Mouse (Mus musculus) layer of hippocampus, postnatal 10 days (tissue): ENCODE measurements around the gene P2ry14. TPM values are rescaled to one million over a fixed set of nuclear protein-coding genes. Genes with fewer than 3 reads are reported as not detected.
"Not testable (repeated sequence)": the region's sequence is repeated elsewhere in the genome, so short reads cannot be mapped to it uniquely, and the experiment has no call there.

Experiments
- DNase-seq, 2 experiments: peaks; one replicate each; pipeline ENCODE4 v3.0.0; 2021; ENCODE audit warnings: low spot score in 2 of 2
- total RNA-seq, 2 experiments: library from RNA; stranded (reverse); gene quantifications; 2 replicates each; pipeline ENCODE4 v1.2.3; 2021

Gene P2ry14
- total RNA-seq, 2 experiments from 2014 or later, result 1.1 to 1.6 TPM

- DNase-seq, result no peak
These were observed 8.2 kb downstream of the P2ry14 start for GRCm38 (mm10) chr3:59145194-59145593.

- no peak for DNase-seq
These were observed 11.7 kb downstream of the P2ry14 start for GRCm38 (mm10) chr3:59141507-59142305.

GRCm38 (mm10) chr3:59140941-59141340, 12.5 kb downstream of the P2ry14 start:
- DNase-seq, result not testable (repeated sequence)

GRCm38 (mm10) chr3:59140115-59140514, 13.3 kb downstream of the P2ry14 start:
- DNase-seq, result no peak

DNA sequence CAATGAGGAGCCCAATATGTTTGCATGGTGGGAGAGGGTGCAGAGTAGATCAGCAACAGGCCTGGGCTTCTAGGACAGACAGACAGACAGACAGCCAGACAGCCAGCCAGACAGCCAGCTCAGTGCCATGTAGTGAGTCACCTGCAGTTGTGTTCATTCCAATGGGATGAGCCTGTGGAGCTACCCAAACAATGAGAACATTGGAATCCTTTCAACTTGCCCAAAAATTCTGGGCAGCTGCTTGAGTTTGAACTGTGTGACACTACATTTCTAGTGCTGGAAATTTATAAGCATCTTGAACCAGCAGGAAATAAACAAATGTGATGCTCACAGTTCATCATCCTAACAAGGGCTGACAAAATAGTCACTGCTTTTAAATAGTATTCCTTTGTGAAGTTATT, 13.8 kb downstream of the P2ry14 start:
- DNase-seq, result no peak

DNA sequence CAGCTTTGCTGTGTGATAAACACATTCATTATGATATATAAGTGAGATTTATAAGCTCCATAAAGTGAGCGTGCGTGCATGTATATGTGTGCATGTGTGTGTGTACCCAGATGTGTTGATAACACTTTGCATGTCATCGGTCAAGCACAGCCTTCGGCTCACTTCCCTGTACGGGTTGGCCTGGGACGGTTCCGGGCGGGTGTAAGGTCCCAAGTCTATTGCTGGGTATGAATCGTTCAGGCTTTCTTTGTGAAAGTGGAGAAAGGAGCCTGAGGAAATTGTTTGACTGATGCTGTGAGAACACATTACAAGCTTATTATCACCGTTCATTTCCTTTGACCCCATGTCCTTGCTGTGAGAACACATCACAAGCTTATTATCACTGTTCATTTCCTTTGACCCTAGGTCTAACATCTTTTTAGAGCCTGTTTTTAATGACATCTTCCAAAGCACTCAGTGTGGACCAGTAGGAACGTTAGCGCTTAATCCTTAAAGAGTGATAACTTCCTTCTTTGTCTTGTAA, 14.4 kb downstream of the P2ry14 start:
- DNase-seq, result no peak

DNA sequence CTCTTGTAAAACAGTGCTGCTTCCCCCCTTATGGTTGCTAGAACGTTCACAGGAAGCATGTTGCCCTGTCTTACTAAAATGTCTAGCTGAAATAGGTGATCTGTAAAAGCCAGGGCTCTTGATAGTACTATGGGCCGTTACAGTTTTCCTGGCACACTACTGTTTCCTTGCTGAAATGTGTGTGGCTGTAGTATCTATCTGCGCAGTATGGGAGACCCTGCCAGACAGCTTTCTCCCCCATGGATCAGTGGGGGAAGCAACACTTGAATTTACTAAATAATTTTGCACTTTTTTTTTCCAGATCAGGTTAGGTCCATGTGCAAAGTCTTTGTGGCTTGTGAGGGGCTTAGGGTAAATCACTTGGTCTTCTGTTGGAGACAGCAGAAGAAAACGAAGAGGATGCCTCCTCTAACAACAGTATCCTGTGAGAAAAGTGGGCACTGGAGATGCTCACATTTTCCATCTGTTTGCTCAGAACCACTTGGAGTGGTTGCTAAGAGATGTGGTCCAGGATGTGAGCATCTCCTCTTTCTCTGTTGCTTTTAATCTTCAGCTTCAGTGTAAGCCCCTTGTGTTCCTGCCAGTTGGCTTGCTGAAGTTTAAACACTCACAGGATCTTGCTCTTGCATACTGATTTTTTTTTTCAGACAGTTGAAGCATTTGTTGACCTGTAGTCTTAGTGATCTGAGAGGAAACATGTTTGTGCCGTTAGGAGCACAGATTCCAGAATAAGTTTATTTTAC, 17.3 kb downstream of the P2ry14 start:
- DNase-seq, result peak in 1 of 2 experiments; percentile 30

DNA sequence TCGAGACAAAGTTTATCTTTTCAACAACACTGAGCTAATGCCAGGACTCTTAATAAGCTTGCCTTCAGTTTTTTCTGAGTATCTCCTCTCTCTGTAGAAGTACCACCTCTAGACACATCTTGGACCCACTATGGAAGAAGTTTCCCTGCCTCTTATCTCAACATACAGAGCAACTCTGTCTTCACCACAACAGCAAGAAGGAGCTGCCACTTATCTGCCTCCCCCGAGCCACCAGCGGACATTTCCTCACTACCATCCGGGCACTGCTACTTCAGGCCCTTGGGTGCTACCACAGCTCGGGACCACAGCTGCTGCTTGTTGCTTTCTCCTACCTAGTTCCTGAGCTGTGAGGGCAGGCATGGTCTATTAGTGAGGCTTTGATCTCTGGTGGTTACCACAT, 20.2 kb downstream of the P2ry14 start:
- no peak for DNase-seq

- no peak for DNase-seq
These were observed 21.5 kb downstream of the P2ry14 start for GRCm38 (mm10) chr3:59131966-59132365.

DNA sequence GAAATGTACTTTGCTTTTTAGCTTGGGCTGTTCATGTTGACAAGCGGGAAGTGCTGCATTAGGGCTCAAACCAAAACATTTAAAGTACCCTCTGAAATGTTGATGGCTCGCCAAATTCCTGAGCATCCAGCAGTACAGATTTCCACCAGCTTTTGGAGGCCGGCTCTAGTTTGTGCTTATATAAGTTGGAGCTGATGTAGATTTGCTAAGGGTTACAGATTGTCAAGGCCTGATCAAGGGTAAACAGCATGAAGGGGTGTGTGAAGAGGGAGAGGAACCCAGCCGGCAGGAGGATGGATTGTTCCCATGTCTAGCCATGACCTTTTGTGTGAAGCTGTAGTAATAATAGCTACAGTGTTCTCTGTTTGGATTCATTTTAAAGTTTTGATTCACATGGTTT, 22.3 kb downstream of the P2ry14 start:
- DNase-seq, result no peak

DNA sequence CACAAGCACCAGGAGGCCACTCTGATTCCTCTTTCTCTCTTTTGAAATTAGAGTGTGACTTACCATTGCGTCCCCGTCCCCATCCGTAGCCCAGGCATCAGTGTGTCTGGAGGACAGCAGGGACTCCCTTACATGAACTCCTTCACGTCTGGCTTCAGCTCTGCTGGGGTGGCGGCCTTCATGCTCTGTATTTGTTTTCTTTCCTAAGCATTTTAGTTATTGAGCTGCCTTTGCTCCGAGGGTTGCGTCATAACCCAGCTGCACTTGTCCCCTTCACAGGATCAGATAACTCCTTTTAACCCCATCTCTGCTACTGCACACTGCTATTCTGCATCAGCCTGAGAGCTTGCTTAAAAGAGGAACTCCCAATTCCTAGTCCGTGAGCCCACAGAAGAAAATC, 23.0 kb downstream of the P2ry14 start:
- DNase-seq, result no peak

GRCm38 (mm10) chr3:59129547-59129946, 23.9 kb downstream of the P2ry14 start:
- no peak for DNase-seq

DNA sequence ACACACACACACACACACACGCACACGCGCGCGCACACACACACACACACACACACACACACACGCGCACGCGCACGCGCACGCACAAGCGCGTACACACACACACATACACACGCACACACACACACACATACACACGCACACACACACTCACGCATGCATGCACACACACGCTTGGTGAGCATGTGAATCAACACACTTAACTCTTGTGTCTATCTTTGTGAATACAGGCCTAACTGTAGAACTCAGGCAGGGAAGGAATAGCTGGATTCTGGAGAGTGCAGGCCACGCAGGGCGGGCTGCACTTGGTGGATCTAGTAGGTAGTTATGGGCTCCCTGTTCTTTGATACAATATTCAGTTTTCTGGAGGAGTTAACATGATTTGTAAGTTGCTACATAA, 24.7 kb downstream of the P2ry14 start:
- DNase-seq, result no peak

- DNase-seq, result no peak
These were observed 27.4 kb downstream of the P2ry14 start for GRCm38 (mm10) chr3:59125783-59126555.

DNA sequence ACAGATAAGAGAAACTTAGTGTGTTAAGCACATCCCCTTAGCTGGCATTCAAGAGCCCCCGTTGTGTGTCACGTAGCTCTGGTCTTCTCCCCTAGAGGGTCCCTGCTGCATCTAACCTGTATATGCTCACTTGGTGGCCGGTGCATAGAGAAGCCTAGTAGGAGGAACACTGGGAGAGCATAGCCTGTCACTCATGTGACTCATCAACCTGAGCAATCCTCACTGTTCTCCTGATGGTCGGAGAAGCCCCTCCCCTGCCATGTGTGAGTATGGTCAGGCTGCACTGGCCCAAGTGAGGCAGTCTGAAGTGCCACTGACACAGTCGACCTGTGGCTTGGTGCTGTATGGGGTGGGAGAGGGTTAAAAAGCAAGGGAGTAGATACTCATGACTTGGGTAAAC, 28.4 kb downstream of the P2ry14 start:
- DNase-seq, result no peak

DNA sequence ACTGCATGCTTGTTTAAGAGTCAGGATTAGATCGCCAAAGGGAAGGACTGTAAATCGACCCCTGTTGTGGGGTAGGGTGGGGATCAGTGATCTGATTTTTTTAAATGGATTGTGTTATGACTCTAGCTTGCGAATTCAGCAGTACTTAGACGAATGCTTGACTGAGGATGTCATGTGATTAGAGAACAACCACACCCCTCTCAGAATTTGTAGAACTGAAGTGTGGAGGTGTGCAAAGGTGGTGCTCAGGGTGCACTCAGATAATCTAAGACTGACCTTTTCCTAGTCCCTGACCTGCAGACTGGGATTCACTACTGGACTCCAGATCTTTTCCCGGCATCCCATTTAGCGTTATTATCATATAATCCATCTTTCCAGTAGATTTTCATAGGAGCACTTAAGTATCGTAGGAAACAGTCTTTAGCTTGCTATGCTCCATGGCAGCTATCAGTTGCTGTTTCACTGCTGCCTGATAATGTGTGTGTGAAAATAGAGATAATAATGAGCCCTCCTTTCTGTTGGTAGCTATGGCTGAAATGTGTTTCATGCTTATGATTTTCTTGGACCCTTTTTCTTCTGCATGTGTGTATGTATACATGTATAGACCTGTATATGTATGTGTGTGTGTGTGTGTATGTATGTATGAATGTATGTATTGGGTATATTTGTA, 31.5 kb downstream of the P2ry14 start:
- DNase-seq, result no peak

- no peak for DNase-seq
These were observed 32.2 kb downstream of the P2ry14 start for GRCm38 (mm10) chr3:59121067-59121730.

- no peak for DNase-seq
These were observed 39.4 kb downstream of the P2ry14 start for GRCm38 (mm10) chr3:59113973-59114517.

DNA sequence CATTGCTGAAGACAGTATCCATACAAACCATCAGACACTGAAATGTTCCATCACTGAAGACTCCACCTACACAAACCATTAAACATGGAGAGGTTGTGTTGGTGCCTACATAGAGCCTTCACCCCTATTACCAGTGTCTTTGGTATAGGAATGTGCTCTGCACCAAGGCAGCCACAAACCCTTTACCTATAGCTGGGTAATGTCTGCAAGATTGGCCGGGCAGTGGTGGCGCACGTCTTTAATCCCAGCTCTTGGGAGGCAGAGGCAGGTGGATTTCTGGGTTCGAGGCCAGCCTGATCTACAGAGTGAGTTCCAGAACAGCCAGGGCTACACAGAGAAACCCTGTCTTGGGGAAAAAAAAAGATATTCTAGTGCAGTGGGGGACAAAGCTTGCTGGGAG, 40.1 kb downstream of the P2ry14 start:
- not testable (repeated sequence) for DNase-seq

GRCm38 (mm10) chr3:59111944-59112343, 41.5 kb downstream of the P2ry14 start:
- no peak for DNase-seq
